Mouse (Mus musculus) testis, adult 2 months (tissue): Measurements from ENCODE around the gene B4galt1.

Experiments
- CTCF ChIP-seq: fragments of 200-500 bp; IDR thresholded peaks from 2 replicates; pipeline ENCODE4 v1.5.1; 2012; ENCODE audit warnings: low read depth, mild to moderate bottlenecking, inconsistent platforms, low read length, moderate library complexity; ENCODE audit not compliant: control insufficient read depth, insufficient read depth, insufficient replicate concordance
- POLR2A ChIP-seq: fragments of 200-500 bp; IDR thresholded peaks from 2 replicates; pipeline ENCODE4 v1.6.1; 2012; ENCODE audit warnings: low read depth, mild to moderate bottlenecking, inconsistent platforms, low read length, moderate library complexity; ENCODE audit not compliant: control insufficient read depth

GRCm38 (mm10) chr4:40852861-40853564, 792 bp downstream of the B4galt1 start:
- TF ChIP-seq CTCF, result no peak
- TF ChIP-seq POLR2A, result no peak
